Mouse (Mus musculus) layer of hippocampus, postnatal 10 days (tissue): Measurements from ENCODE around the gene Pskh1. TPM values are rescaled to one million over a fixed set of nuclear protein-coding genes. Genes with fewer than 3 reads are reported as not detected.
A peak's percentile ranks its signal among the peaks of the same experiment; 100 is the strongest.

Source experiments
- DNase-seq, 2 experiments: peaks; one replicate each; pipeline ENCODE4 v3.0.0; 2021; ENCODE audit warnings: low spot score in 2 of 2
- long read RNA-seq: library from polyadenylated mRNA; stranded (forward); transcript quantifications from one replicate; pipeline ENCODE4 v2.0.0, GENCODE M21; 2023
- total RNA-seq, 2 experiments: library from RNA; stranded (reverse); gene quantifications; 2 replicates each; pipeline ENCODE4 v1.2.3; 2021

The Pskh1 gene
- 1 to 10 TPM; 8.1 to 8.3 TPM for total RNA-seq
- long read RNA-seq, partial matches to known transcripts: 1 of 3 reads
- long read RNA-seq, other reads (novel, unspliced or antisense): 1 of 3 reads

GRCm38 (mm10) chr8:105900180-105900940, at the start of gene Pskh1:
Gene Pskh1, plus strand, starts transcription at chr8:105900441.
- DNase-seq: peak; percentile 92 to 96

- no peak for DNase-seq
These were observed 49.6 kb upstream of the Pskh1 start for GRCm38 (mm10) chr8:105850611-105851010.

- peak; percentile 86 to 92 for DNase-seq
These were observed 48.5 kb upstream of the Pskh1 start for GRCm38 (mm10) chr8:105851651-105852143.

- peak in 1 of 2 experiments; percentile 16 for DNase-seq
These were observed 48.0 kb upstream of the Pskh1 start for GRCm38 (mm10) chr8:105852146-105852729.

GRCm38 (mm10) chr8:105853178-105853577, 47.1 kb upstream of the Pskh1 start, which contains the start of gene Cenpt:
Gene Cenpt, minus strand, starts transcription at chr8:105853278.
- DNase-seq: no peak

GRCm38 (mm10) chr8:105854303-105854702, 45.9 kb upstream of the Pskh1 start:
- peak; percentile 13 to 25 for DNase-seq

- peak; percentile 91 to 93 for DNase-seq
These were observed 45.5 kb upstream of the Pskh1 start, which contains the start of gene Thap11 for GRCm38 (mm10) chr8:105854715-105855216. Gene Thap11, plus strand, starts transcription at chr8:105855132.

- DNase-seq: peak; percentile 60 to 68
These were observed 44.7 kb upstream of the Pskh1 start for GRCm38 (mm10) chr8:105855248-105856167.

- DNase-seq: no peak
These were observed 43.9 kb upstream of the Pskh1 start for GRCm38 (mm10) chr8:105856168-105856835.

- DNase-seq: no peak
These were observed 41.7 kb upstream of the Pskh1 start for GRCm38 (mm10) chr8:105858495-105858894.

- no peak for DNase-seq
These were observed 40.9 kb upstream of the Pskh1 start for GRCm38 (mm10) chr8:105859314-105859713.

- DNase-seq: peak; percentile 87 to 90
These were observed 39.9 kb upstream of the Pskh1 start, which contains the start of gene Nutf2 for GRCm38 (mm10) chr8:105860143-105860981. Gene Nutf2, plus strand, starts transcription at chr8:105860580.

GRCm38 (mm10) chr8:105861951-105862350, 38.3 kb upstream of the Pskh1 start:
- peak in 1 of 2 experiments; percentile 22 for DNase-seq

- DNase-seq: no peak
These were observed 33.7 kb upstream of the Pskh1 start for GRCm38 (mm10) chr8:105866364-105867029.

- DNase-seq: no peak
These were observed 25.9 kb upstream of the Pskh1 start for GRCm38 (mm10) chr8:105874301-105874700.

GRCm38 (mm10) chr8:105880754-105881520, 19.3 kb upstream of the Pskh1 start, which contains the start of gene Edc4:
Gene Edc4, plus strand, starts transcription at chr8:105880881.
- DNase-seq: peak; percentile 93 to 94

GRCm38 (mm10) chr8:105889756-105890465, 10.3 kb upstream of the Pskh1 start:
- DNase-seq: peak; percentile 40 to 52
